Mouse (Mus musculus): ENCODE measurements around the gene Klf7.

DNA sequence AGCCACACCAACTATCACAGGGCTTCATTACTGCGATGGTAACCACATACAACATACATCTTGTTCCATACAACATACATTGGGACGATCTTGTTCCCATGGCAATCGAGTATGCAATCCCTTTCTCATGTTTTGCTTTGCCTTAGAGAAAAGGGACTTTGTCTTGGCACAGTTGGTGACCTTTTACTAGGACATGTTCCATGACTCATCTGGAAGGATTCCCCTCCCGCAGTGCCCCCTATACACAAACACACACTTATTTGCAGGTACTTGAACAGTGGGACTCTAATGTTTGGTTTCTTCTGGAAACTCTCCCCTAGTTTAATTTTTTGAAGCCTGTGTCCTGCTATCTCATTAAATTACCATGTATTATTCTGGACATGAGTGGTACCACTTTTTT is 123.2 kb downstream of the Klf7 start:
- TF ChIP-seq CTCF (IDR thresholded peaks at IDR 0.05; ENCODE audit: extremely low read depth, insufficient read depth, low read length), result no peak
- TF ChIP-seq POLR2A (IDR thresholded peaks at IDR 0.05; ENCODE audit: extremely low read depth, insufficient read depth, low read length), result no peak

All from cortical plate, adult 2 months (tissue).